Mouse (Mus musculus): ENCODE measurements around the gene Sox2.

The Sox2 gene

GRCm38 (mm10) chr3:34643067-34643466 lies 7.1 kb upstream of the Sox2 start:
- DNase-seq (ENCODE audit: low spot score in 2 of 2), result no peak

GRCm38 (mm10) chr3:34643536-34644115 lies 6.6 kb upstream of the Sox2 start:
- DNase-seq (ENCODE audit: low spot score in 2 of 2), result no peak

- no peak for DNase-seq (ENCODE audit: low spot score in 2 of 2)
Observed at GRCm38 (mm10) chr3:34646169-34646568, 4.0 kb upstream of the Sox2 start.

- peak; percentile 81 to 86 for DNase-seq (ENCODE audit: low spot score in 2 of 2)
Observed at GRCm38 (mm10) chr3:34647688-34648087, 2.5 kb upstream of the Sox2 start.

- no peak for DNase-seq (ENCODE audit: low spot score in 2 of 2)
Observed at GRCm38 (mm10) chr3:34648105-34648832, 1.9 kb upstream of the Sox2 start.

GRCm38 (mm10) chr3:34648833-34649719 lies 1.1 kb upstream of the Sox2 start:
- DNase-seq (ENCODE audit: low spot score in 2 of 2), result no peak

GRCm38 (mm10) chr3:34650621-34651361 lies 586 bp downstream of the Sox2 start:
- no peak for DNase-seq (ENCODE audit: low spot score in 2 of 2)

- no peak for DNase-seq (ENCODE audit: low spot score in 2 of 2)
Observed at GRCm38 (mm10) chr3:34651486-34652170, 1.4 kb downstream of the Sox2 start.

- no peak for DNase-seq (ENCODE audit: low spot score in 2 of 2)
Observed at GRCm38 (mm10) chr3:34652616-34653015, 2.4 kb downstream of the Sox2 start.

- no peak for DNase-seq (ENCODE audit: low spot score in 2 of 2)
Observed at GRCm38 (mm10) chr3:34653235-34653976, 3.2 kb downstream of the Sox2 start.

GRCm38 (mm10) chr3:34653977-34654500 lies 3.8 kb downstream of the Sox2 start:
- DNase-seq (ENCODE audit: low spot score in 2 of 2), result no peak

- no peak for DNase-seq (ENCODE audit: low spot score in 2 of 2)
Observed at GRCm38 (mm10) chr3:34654781-34655180, 4.6 kb downstream of the Sox2 start.

GRCm38 (mm10) chr3:34655311-34656075 lies 5.3 kb downstream of the Sox2 start:
- DNase-seq (ENCODE audit: low spot score in 2 of 2), result no peak

- no peak for DNase-seq (ENCODE audit: low spot score in 2 of 2)
Observed at GRCm38 (mm10) chr3:34656153-34656552, 5.9 kb downstream of the Sox2 start.

- no peak for DNase-seq (ENCODE audit: low spot score in 2 of 2)
Observed at GRCm38 (mm10) chr3:34656813-34657700, 6.9 kb downstream of the Sox2 start.

GRCm38 (mm10) chr3:34657701-34658090 lies 7.5 kb downstream of the Sox2 start:
- no peak for DNase-seq (ENCODE audit: low spot score in 2 of 2)

- DNase-seq (ENCODE audit: low spot score in 2 of 2), result no peak
Observed at GRCm38 (mm10) chr3:34658241-34658965, 8.2 kb downstream of the Sox2 start.

Data from frontal cortex, postnatal 36 days (tissue).